In the genomic region with DNA sequence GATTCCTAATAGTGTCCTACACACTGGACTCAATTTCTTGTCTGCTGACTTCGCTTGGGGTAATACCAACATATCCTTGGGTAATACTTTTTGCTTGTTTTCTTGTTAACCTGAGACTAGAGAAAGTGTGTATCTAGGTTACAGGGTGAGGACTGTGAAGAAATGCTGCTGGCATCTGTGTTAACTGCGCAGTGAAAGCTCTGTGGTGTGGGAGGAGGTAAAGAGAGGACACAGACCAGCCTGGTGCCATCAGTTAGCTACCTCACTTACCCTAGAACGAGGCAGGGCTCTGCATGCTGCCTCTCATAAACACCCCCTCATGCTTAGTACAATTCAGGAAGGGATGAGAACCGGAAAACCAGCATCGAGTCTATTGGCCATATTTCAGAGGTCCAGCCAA, we compare ENCODE assay signal across 8 mouse cellular contexts.
"Had no signal": no experiment of that assay in that cellular context is flagged by ENCODE, and none has a peak within 500 bp of the region (broad histone marks: within the 10 kb centered on the region; RNA-seq: fewer than 3 reads in every experiment).

No protein-coding gene starts in this region.

- DNase-seq: kidney, adult 11 months; kidney, adult 8-10 months; kidney, postnatal 10 days; kidney, postnatal 36 days; left cerebral cortex, postnatal 4 days; liver, postnatal 0 days; lung, embryonic 14.5 days; retina, postnatal 1 day had no signal
